Mouse (Mus musculus): Measurements from ENCODE around the gene Abcf1. TPM values are rescaled to one million over a fixed set of nuclear protein-coding genes. Genes with fewer than 3 reads are reported as not detected.
A peak's percentile ranks its signal among the peaks of the same experiment; 100 is the strongest.

Gene Abcf1
- polyA plus RNA-seq, 1 experiment: 95.8 TPM

GRCm38 (mm10) chr17:35920862-35921562, 48.5 kb downstream of the Abcf1 start:
- no peak for TF ChIP-seq CTCF (IDR thresholded peaks at IDR 0.05; ENCODE audit: borderline replicate concordance, insufficient read depth, low read length)
- TF ChIP-seq POLR2A (IDR thresholded peaks at IDR 0.05; ENCODE audit: low read depth, low read length): peak; percentile 54
- Histone ChIP-seq H3K4me3 (ENCODE audit: insufficient read depth, low read length) (no peak overlapping the region), H3K27ac (ENCODE audit: insufficient read depth, low read length) (no peak overlapping the region), H3K4me1 (ENCODE audit: control insufficient read depth, insufficient read depth, low read length) (peaks cover 5% of the 10 kb centered on the region)

- Histone ChIP-seq H3K4me1 (ENCODE audit: control insufficient read depth, insufficient read depth, low read length) (peaks cover 5% of the 10 kb centered on the region), H3K4me3 (ENCODE audit: insufficient read depth, low read length) (no peak overlapping the region), H3K27ac (ENCODE audit: insufficient read depth, low read length) (no peak overlapping the region)
- TF ChIP-seq CTCF (IDR thresholded peaks at IDR 0.05; ENCODE audit: borderline replicate concordance, insufficient read depth, low read length) (no peak), POLR2A (IDR thresholded peaks at IDR 0.05; ENCODE audit: low read depth, low read length) (peak; percentile 7)
These were observed 49.2 kb downstream of the Abcf1 start for GRCm38 (mm10) chr17:35920384-35920783.

- Histone ChIP-seq H3K4me3 (ENCODE audit: insufficient read depth, low read length) (no peak overlapping the region), H3K27ac (ENCODE audit: insufficient read depth, low read length) (no peak overlapping the region; the same call in 1 of the 2 replicates), H3K4me1 (ENCODE audit: control insufficient read depth, insufficient read depth, low read length) (peaks cover 5% of the 10 kb centered on the region)
- TF ChIP-seq POLR2A (IDR thresholded peaks at IDR 0.05; ENCODE audit: low read depth, low read length): peak; percentile 5
- TF ChIP-seq CTCF (IDR thresholded peaks at IDR 0.05; ENCODE audit: borderline replicate concordance, insufficient read depth, low read length): no peak
These were observed 49.7 kb downstream of the Abcf1 start for GRCm38 (mm10) chr17:35919864-35920301.

GRCm38 (mm10) chr17:35919060-35919715, 50.4 kb downstream of the Abcf1 start:
- peak; percentile 82 for TF ChIP-seq POLR2A (IDR thresholded peaks at IDR 0.05; ENCODE audit: low read depth, low read length)
- TF ChIP-seq CTCF (IDR thresholded peaks at IDR 0.05; ENCODE audit: borderline replicate concordance, insufficient read depth, low read length): no peak
- peak overlapping the region; percentile 47 for H3K4me3 ChIP-seq (ENCODE audit: insufficient read depth, low read length)
- peaks cover 5% of the 10 kb centered on the region for H3K4me1 ChIP-seq (ENCODE audit: control insufficient read depth, insufficient read depth, low read length)
- H3K27ac ChIP-seq (ENCODE audit: insufficient read depth, low read length): peak overlapping the region; percentile 93

GRCm38 (mm10) chr17:35918276-35919059, 51.1 kb downstream of the Abcf1 start:
- Histone ChIP-seq H3K4me1 (ENCODE audit: control insufficient read depth, insufficient read depth, low read length) (peaks cover 5% of the 10 kb centered on the region), H3K27ac (ENCODE audit: insufficient read depth, low read length) (peak overlapping the region; percentile 93), H3K4me3 (ENCODE audit: insufficient read depth, low read length) (peak overlapping the region; percentile 93)
- TF ChIP-seq CTCF (IDR thresholded peaks at IDR 0.05; ENCODE audit: borderline replicate concordance, insufficient read depth, low read length): no peak
- TF ChIP-seq POLR2A (IDR thresholded peaks at IDR 0.05; ENCODE audit: low read depth, low read length): peak; percentile 87

- TF ChIP-seq CTCF (IDR thresholded peaks at IDR 0.05; ENCODE audit: borderline replicate concordance, insufficient read depth, low read length) (no peak), POLR2A (IDR thresholded peaks at IDR 0.05; ENCODE audit: low read depth, low read length) (peak; percentile 84)
- Histone ChIP-seq H3K27ac (ENCODE audit: insufficient read depth, low read length) (peak overlapping the region; percentile 93), H3K4me3 (ENCODE audit: insufficient read depth, low read length) (peak overlapping the region; percentile 93), H3K4me1 (ENCODE audit: control insufficient read depth, insufficient read depth, low read length) (peaks cover 5% of the 10 kb centered on the region)
These were observed 51.9 kb downstream of the Abcf1 start for GRCm38 (mm10) chr17:35917463-35918251.

- peaks cover 5% of the 10 kb centered on the region for H3K4me1 ChIP-seq (ENCODE audit: control insufficient read depth, insufficient read depth, low read length)
- H3K4me3 ChIP-seq (ENCODE audit: insufficient read depth, low read length): peak overlapping the region; percentile 93
- TF ChIP-seq POLR2A (IDR thresholded peaks at IDR 0.05; ENCODE audit: low read depth, low read length) (no peak; the same call in 1 of the 2 replicates), CTCF (IDR thresholded peaks at IDR 0.05; ENCODE audit: borderline replicate concordance, insufficient read depth, low read length) (no peak)
- peak overlapping the region; percentile 93 for H3K27ac ChIP-seq (ENCODE audit: insufficient read depth, low read length)
These were observed 52.5 kb downstream of the Abcf1 start for GRCm38 (mm10) chr17:35917143-35917462.

GRCm38 (mm10) chr17:35916297-35917142, 53.0 kb downstream of the Abcf1 start, which contains the start of the genes Mrps18b and Ppp1r10:
Gene Mrps18b, minus strand, starts transcription at chr17:35916389.
Gene Ppp1r10, plus strand, starts transcription at chr17:35916434.
- peak within 1 kb of the TSS; percentile 95 for H3K27ac ChIP-seq (ENCODE audit: insufficient read depth, low read length)
- peaks cover 5% of the 10 kb centered on the region for H3K4me1 ChIP-seq (ENCODE audit: control insufficient read depth, insufficient read depth, low read length)
- TF ChIP-seq POLR2A (IDR thresholded peaks at IDR 0.05; ENCODE audit: low read depth, low read length) (peak; percentile 88), CTCF (IDR thresholded peaks at IDR 0.05; ENCODE audit: borderline replicate concordance, insufficient read depth, low read length) (peak; percentile 63; the same call in 1 of the 2 replicates)
- H3K4me3 ChIP-seq (ENCODE audit: insufficient read depth, low read length): peak within 1 kb of the TSS; percentile 93
